Mouse (Mus musculus): ENCODE measurements at regions not wholly inside any gene's neighbourhood (a gene's known extent, or its start where the extent isn't known, plus 50 kb on each side); places are given as distances from the start of the nearest gene placed in this dataset.

DNA sequence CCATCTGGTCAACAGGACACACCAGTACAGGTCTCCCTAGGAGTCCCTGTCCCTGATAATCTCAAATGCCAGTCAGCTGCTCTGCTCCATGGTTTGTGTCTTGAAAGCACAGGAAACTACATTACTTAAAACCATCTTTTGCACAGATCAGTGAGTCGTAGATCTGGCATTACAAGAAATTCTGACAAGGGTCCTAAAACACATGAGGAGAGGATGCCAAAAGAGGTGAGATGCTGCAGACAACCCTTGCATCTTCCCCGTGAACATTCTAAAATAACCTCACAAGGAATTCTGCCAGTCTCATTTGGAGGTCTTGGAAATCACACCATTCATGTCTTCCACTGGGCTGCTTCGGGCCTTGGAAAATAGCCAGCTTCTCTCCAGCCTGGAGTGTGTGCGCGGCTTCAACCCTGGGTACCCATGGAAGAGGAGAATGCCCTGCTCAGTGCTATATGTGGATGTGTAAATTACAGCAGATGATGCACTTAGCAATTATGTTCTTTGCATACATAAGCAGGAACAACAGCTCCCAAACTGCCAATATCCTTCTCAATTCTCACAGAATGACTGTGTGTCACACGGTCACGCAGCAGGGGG lies 157.3 kb upstream of the Smarca2 start:
- Histone ChIP-seq H3K4me2 (ENCODE audit: low read depth, low read length) (no peak overlapping the region), H3K4me3 (ENCODE audit: low read depth, low read length) (no peak overlapping the region), H3K9ac (ENCODE audit: low read depth, low read length) (no peak overlapping the region), H3K27me3 (ENCODE audit: control insufficient read depth, insufficient read depth, low read depth, low read length) (no peaks in the 10 kb centered on the region), H3K4me1 (ENCODE audit: control insufficient read depth, low read depth, low read length) (no peaks in the 10 kb centered on the region), H3K36me3 (ENCODE audit: control insufficient read depth, insufficient read depth) (no peaks in the 10 kb centered on the region), H3K27ac (ENCODE audit: low read length) (no peak overlapping the region), H3K9me3 (replicated peaks; ENCODE audit: control insufficient read depth, low read length) (no peaks in the 10 kb centered on the region)
- WGBS (ENCODE audit: insufficient replicate concordance), result 68% methylated on average over 7 of the region's 7 CpGs
- ATAC-seq (ENCODE audit: low read depth), result no peak

DNA sequence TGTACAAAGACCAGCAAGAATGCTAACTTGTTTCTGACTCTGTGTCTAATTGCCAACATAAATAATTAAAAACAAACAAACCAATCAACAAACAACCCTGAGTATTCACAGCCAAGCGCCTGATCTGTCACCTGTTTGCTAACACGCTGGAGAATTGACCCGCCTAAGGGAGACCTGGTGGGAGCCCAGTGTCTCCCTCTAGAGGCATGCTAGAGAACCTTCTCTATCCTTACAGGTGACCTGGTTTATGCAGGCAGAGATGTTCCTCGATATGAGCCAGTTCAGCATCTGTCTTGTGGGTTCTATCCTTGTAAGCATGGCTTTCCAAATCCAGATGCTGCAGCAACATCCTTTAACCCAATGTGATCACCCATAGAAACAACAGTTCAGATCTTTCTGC lies 143.1 kb upstream of the Smarca2 start:
- no peaks in the 10 kb centered on the region for H3K27me3 ChIP-seq (ENCODE audit: control insufficient read depth, insufficient read depth, low read depth, low read length)
- no peaks in the 10 kb centered on the region for H3K4me1 ChIP-seq (ENCODE audit: control insufficient read depth, low read depth, low read length)
- WGBS (ENCODE audit: insufficient replicate concordance), result 40% methylated on average over 4 of the region's 4 CpGs
- no peak overlapping the region for H3K27ac ChIP-seq (ENCODE audit: low read length)
- H3K36me3 ChIP-seq (ENCODE audit: control insufficient read depth, insufficient read depth), result no peaks in the 10 kb centered on the region
- H3K4me2 ChIP-seq (ENCODE audit: low read depth, low read length), result no peak overlapping the region
- ATAC-seq (ENCODE audit: low read depth), result no peak
- no peak overlapping the region for H3K9ac ChIP-seq (ENCODE audit: low read depth, low read length)
- H3K9me3 ChIP-seq (replicated peaks; ENCODE audit: control insufficient read depth, low read length), result no peaks in the 10 kb centered on the region
- H3K4me3 ChIP-seq (ENCODE audit: low read depth, low read length), result no peak overlapping the region

DNA sequence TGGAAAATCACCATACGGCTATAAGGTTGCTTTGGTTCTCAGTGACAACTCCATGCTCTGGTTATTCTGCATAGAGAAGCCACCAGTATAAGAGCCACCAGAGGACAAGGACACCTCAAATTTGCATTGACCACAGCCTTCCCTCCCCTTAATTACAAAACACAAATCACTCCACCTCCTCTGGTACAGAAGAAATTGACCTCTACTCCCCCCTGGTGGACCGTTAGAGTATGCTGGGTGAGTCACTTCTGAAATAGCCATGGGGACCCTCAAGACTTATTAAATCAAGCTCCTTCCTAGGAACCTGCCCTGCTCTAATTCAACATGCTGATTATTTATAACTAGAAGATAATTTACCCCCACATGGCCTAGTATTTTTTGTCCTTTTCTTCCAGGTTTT lies 139.6 kb upstream of the Smarca2 start:
- no peak for ATAC-seq (ENCODE audit: low read depth)
- 30% methylated on average over 2 of the region's 2 CpGs for WGBS (ENCODE audit: insufficient replicate concordance)
- H3K9me3 ChIP-seq (replicated peaks; ENCODE audit: control insufficient read depth, low read length), result no peaks in the 10 kb centered on the region
- no peaks in the 10 kb centered on the region for H3K27me3 ChIP-seq (ENCODE audit: control insufficient read depth, insufficient read depth, low read depth, low read length)
- no peak overlapping the region for H3K4me2 ChIP-seq (ENCODE audit: low read depth, low read length)
- no peaks in the 10 kb centered on the region for H3K36me3 ChIP-seq (ENCODE audit: control insufficient read depth, insufficient read depth)
- no peak overlapping the region for H3K4me3 ChIP-seq (ENCODE audit: low read depth, low read length)
- H3K4me1 ChIP-seq (ENCODE audit: control insufficient read depth, low read depth, low read length), result no peaks in the 10 kb centered on the region
- no peak overlapping the region for H3K9ac ChIP-seq (ENCODE audit: low read depth, low read length)
- no peak overlapping the region for H3K27ac ChIP-seq (ENCODE audit: low read length)

DNA sequence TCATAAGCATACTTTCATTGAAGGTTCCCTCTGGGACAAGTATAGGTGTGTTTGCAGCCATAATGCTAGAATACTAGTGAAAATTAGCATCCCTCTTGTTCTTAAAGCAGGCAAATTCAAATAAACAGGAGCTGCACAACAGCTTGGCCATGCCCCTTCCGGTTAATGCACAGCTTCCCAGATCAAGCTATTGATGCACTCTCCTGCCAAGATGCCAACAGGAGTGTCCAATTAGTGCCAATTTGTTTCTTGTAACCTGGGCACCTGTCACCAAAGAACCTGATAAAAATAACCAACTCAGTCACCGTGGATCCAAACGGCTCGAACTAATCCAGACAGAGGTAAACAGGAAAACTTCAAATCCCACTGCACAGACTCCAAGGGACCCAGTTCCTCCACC lies 138.6 kb upstream of the Smarca2 start:
- H3K4me3 ChIP-seq (ENCODE audit: low read depth, low read length), result no peak overlapping the region
- ATAC-seq (ENCODE audit: low read depth), result no peak
- H3K4me2 ChIP-seq (ENCODE audit: low read depth, low read length), result no peak overlapping the region
- H3K36me3 ChIP-seq (ENCODE audit: control insufficient read depth, insufficient read depth), result no peaks in the 10 kb centered on the region
- H3K4me1 ChIP-seq (ENCODE audit: control insufficient read depth, low read depth, low read length), result no peaks in the 10 kb centered on the region
- H3K27ac ChIP-seq (ENCODE audit: low read length), result no peak overlapping the region
- H3K27me3 ChIP-seq (ENCODE audit: control insufficient read depth, insufficient read depth, low read depth, low read length), result no peaks in the 10 kb centered on the region
- no peak overlapping the region for H3K9ac ChIP-seq (ENCODE audit: low read depth, low read length)
- 71% methylated on average over 4 of the region's 4 CpGs for WGBS (ENCODE audit: insufficient replicate concordance)
- H3K9me3 ChIP-seq (replicated peaks; ENCODE audit: control insufficient read depth, low read length), result no peaks in the 10 kb centered on the region

DNA sequence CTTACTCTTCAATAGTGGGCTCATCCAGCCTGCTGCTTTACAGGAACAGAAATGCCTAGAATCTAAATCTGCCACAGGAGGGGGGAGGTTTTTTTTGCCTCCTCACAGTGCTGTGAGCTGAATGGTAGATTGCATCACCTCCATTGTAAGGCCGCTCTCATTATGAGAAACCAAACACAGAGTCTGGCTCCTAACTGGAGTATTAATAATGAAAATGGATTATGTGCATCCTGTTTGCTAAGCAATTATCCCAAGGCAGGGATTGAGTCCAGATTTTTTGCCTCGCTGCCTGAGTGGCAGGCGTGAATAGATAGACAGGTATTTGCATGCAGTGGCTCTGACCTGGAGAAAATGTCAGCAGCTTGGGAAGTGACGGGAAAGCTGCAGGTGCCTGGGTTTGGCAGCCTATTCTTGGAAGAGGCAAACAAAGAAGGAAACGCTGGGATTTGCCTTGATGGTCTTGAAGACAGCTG lies 137.6 kb upstream of the Smarca2 start:
- H3K9me3 ChIP-seq (replicated peaks; ENCODE audit: control insufficient read depth, low read length), result no peaks in the 10 kb centered on the region
- no peak overlapping the region for H3K27ac ChIP-seq (ENCODE audit: low read length)
- no peak overlapping the region for H3K4me3 ChIP-seq (ENCODE audit: low read depth, low read length)
- H3K36me3 ChIP-seq (ENCODE audit: control insufficient read depth, insufficient read depth), result no peaks in the 10 kb centered on the region
- no peaks in the 10 kb centered on the region for H3K4me1 ChIP-seq (ENCODE audit: control insufficient read depth, low read depth, low read length)
- H3K4me2 ChIP-seq (ENCODE audit: low read depth, low read length), result no peak overlapping the region
- no peak for ATAC-seq (ENCODE audit: low read depth)
- H3K27me3 ChIP-seq (ENCODE audit: control insufficient read depth, insufficient read depth, low read depth, low read length), result no peaks in the 10 kb centered on the region
- no peak overlapping the region for H3K9ac ChIP-seq (ENCODE audit: low read depth, low read length)
- WGBS (ENCODE audit: insufficient replicate concordance), result 48% methylated on average over 5 of the region's 5 CpGs

DNA sequence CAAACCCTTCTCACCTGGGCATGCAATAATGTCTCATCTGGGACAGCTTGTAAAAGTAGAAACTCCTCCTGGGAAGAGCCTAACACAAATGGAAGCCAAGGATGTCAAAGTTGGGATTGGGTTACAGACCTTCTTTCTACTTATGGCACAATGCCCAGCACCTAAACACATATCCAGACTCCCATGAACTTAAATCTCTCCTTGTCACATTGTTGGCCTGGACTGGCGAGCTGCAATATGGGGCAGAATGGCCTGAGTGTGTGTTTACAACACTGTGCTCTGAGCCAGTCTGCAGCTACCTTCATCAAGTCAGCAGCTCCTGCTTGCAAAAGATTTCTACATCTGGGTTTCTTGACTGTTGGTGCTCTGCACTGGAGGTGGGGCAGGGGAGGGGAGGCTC lies 132.2 kb upstream of the Smarca2 start:
- WGBS (ENCODE audit: insufficient replicate concordance), result 55% methylated on average over 1 of the region's 1 CpGs
- Histone ChIP-seq H3K4me3 (ENCODE audit: low read depth, low read length) (no peak overlapping the region), H3K27ac (ENCODE audit: low read length) (no peak overlapping the region), H3K4me1 (ENCODE audit: control insufficient read depth, low read depth, low read length) (no peaks in the 10 kb centered on the region), H3K4me2 (ENCODE audit: low read depth, low read length) (no peak overlapping the region), H3K27me3 (ENCODE audit: control insufficient read depth, insufficient read depth, low read depth, low read length) (no peaks in the 10 kb centered on the region), H3K9me3 (replicated peaks; ENCODE audit: control insufficient read depth, low read length) (no peaks in the 10 kb centered on the region), H3K9ac (ENCODE audit: low read depth, low read length) (no peak overlapping the region), H3K36me3 (ENCODE audit: control insufficient read depth, insufficient read depth) (no peaks in the 10 kb centered on the region)
- no peak for ATAC-seq (ENCODE audit: low read depth)

DNA sequence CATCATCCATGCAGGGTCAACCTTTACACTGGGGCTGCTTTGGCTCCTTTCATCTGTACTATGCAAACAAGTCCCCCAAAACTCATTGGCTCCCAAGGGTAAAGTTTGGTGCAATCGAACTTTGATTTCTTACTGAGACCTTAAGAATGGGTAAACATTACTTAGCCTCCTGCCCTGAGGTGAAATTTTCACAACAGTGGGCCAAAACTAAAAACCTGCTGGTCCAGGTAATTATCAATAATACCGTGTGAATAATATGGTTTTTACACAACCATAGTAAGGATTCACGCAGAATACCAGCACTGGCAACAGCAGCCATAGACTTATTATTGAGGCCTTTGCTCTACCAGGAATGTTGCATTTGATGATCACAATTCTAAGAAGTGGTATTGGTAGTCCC lies 131.6 kb upstream of the Smarca2 start:
- no peaks in the 10 kb centered on the region for H3K36me3 ChIP-seq (ENCODE audit: control insufficient read depth, insufficient read depth)
- no peaks in the 10 kb centered on the region for H3K27me3 ChIP-seq (ENCODE audit: control insufficient read depth, insufficient read depth, low read depth, low read length)
- H3K4me2 ChIP-seq (ENCODE audit: low read depth, low read length), result no peak overlapping the region
- ATAC-seq (ENCODE audit: low read depth), result no peak
- 49% methylated on average over 3 of the region's 3 CpGs for WGBS (ENCODE audit: insufficient replicate concordance)
- no peak overlapping the region for H3K4me3 ChIP-seq (ENCODE audit: low read depth, low read length)
- H3K9me3 ChIP-seq (replicated peaks; ENCODE audit: control insufficient read depth, low read length), result no peaks in the 10 kb centered on the region
- no peak overlapping the region for H3K27ac ChIP-seq (ENCODE audit: low read length)
- no peaks in the 10 kb centered on the region for H3K4me1 ChIP-seq (ENCODE audit: control insufficient read depth, low read depth, low read length)
- H3K9ac ChIP-seq (ENCODE audit: low read depth, low read length), result no peak overlapping the region

DNA sequence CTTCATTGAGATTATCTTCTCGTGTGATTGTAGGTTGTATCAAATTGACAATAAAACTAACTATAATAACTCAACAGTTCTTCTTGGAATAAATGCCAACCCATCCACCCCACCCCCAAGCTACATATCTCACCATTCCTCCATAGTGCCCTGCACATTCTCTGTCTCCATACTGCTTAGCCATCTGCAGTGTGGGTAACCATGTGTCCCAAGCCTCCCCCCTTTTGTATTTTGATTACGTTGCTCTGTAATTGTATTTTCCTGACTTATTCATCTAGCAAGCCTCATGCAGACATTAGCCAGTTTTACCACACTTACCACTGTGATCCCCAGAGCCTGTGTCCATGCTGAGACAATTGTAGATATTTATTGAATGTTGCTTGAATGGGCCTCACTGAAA lies 129.7 kb upstream of the Smarca2 start:
- Histone ChIP-seq H3K4me3 (ENCODE audit: low read depth, low read length) (no peak overlapping the region), H3K9me3 (replicated peaks; ENCODE audit: control insufficient read depth, low read length) (no peaks in the 10 kb centered on the region), H3K4me1 (ENCODE audit: control insufficient read depth, low read depth, low read length) (no peaks in the 10 kb centered on the region), H3K36me3 (ENCODE audit: control insufficient read depth, insufficient read depth) (no peaks in the 10 kb centered on the region), H3K27ac (ENCODE audit: low read length) (no peak overlapping the region), H3K9ac (ENCODE audit: low read depth, low read length) (no peak overlapping the region), H3K4me2 (ENCODE audit: low read depth, low read length) (no peak overlapping the region), H3K27me3 (ENCODE audit: control insufficient read depth, insufficient read depth, low read depth, low read length) (no peaks in the 10 kb centered on the region)
- 55% methylated on average over 2 of the region's 2 CpGs for WGBS (ENCODE audit: insufficient replicate concordance)
- ATAC-seq (ENCODE audit: low read depth), result no peak

DNA sequence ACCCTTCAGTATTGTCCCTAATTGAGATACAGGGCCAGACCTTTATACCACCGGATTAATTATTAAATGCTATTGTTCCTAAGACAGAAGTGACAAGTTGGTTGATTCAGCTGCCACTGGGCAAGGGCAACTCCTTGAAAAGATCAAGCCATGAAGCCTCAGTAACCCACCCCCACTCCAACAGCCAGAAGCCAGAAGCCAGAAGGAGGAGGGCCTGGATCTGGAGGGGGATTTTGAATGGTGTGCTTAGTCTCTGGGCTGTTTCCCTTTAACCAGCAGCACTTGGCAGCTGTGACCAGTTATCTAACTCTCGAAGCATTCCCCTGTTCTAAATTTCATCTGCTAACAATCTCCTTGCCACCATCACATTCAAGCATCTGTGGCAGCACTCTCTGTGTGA lies 129.1 kb upstream of the Smarca2 start:
- 52% methylated on average over 2 of the region's 2 CpGs for WGBS (ENCODE audit: insufficient replicate concordance)
- Histone ChIP-seq H3K4me2 (ENCODE audit: low read depth, low read length) (no peak overlapping the region), H3K9me3 (replicated peaks; ENCODE audit: control insufficient read depth, low read length) (no peaks in the 10 kb centered on the region), H3K4me3 (ENCODE audit: low read depth, low read length) (no peak overlapping the region), H3K36me3 (ENCODE audit: control insufficient read depth, insufficient read depth) (no peaks in the 10 kb centered on the region), H3K4me1 (ENCODE audit: control insufficient read depth, low read depth, low read length) (no peaks in the 10 kb centered on the region), H3K9ac (ENCODE audit: low read depth, low read length) (no peak overlapping the region), H3K27ac (ENCODE audit: low read length) (no peak overlapping the region), H3K27me3 (ENCODE audit: control insufficient read depth, insufficient read depth, low read depth, low read length) (no peaks in the 10 kb centered on the region)
- no peak for ATAC-seq (ENCODE audit: low read depth)
